Mouse (Mus musculus): Measurements from ENCODE around the gene Uimc1.

The Uimc1 gene

GRCm38 (mm10) chr13:54994576-54994975 lies 105.5 kb downstream of the Uimc1 start:
- DNase-seq (ENCODE audit: low spot score), result no peak

GRCm38 (mm10) chr13:54992215-54992614 lies 107.9 kb downstream of the Uimc1 start:
- DNase-seq (ENCODE audit: low spot score), result no peak

DNA sequence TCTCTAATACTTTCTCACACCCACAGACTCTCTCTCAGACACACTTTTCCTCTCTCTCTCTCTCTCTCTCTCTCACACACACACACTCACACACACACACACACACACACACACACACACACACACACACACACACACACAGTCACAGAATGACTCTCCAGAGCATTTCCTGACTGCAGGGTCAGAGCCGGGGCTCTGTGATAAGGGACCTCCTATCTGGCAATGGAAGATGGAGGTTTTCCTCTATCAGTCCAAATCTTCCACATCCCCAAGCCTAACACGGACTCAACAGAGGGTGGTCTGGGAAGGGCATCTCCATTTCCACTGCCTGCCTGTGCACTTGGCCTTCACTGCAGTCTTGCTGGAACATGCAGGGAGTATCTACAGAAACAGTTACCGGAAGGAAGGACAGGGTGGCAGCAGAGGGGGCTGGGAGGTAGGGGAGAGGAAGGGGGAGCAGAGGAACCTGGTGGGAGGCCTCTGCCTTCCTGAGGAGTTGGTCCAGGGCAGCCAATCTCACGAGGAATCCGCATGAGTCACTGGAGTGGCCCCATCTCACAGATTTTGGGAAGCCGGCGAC lies 111.8 kb downstream of the Uimc1 start:
- no peak for DNase-seq (ENCODE audit: low spot score)

DNA sequence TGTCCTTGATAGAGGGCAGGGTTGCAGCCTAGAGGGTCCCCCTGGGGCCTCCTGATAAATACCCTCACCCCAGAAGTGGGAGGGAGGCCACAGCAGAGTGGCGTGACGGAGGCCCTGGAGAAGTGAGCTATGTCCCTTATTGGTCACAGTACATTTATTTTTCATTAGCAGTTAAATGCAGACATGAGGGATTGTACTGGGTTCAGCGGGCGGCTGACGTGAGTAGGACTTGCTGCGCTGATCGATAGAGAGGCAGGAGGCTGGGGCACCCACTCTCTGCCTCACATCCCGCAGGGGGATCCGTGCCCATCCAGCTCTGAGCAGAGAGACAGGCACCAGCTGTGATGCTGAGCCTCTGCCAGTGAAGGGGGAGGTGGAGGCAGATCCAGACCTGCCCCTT lies 112.7 kb downstream of the Uimc1 start:
- DNase-seq (ENCODE audit: low spot score), result no peak

GRCm38 (mm10) chr13:54983614-54984013 lies 116.5 kb downstream of the Uimc1 start:
- DNase-seq (ENCODE audit: low spot score), result no peak

- DNase-seq (ENCODE audit: low spot score), result no peak
Observed at GRCm38 (mm10) chr13:54983001-54983400, 117.1 kb downstream of the Uimc1 start.

DNA sequence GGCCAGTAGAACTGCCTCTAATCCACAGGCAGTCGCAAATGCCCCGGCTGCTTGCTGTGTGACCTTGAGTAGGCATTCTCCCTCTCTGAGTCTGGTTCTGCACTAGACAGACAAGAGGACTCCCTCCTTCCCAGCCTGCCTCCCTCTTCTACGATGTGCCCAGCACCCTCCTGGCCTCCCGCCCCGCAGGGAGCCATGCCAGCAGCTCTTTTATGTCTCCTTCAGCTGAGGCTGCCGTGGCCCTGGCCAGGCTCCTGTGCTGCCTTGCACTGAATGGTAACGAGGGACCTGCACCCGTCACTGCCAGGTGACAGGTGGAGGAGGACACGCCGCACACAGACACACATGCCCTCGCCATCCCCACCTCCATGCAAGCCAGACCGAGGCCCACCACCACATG lies 119.1 kb downstream of the Uimc1 start:
- DNase-seq (ENCODE audit: low spot score), result no peak

GRCm38 (mm10) chr13:54978804-54979203 lies 121.3 kb downstream of the Uimc1 start:
- DNase-seq (ENCODE audit: low spot score), result no peak

Data from urinary bladder, postnatal 14 days (tissue).